Mouse (Mus musculus): ENCODE measurements around the gene Wdr66.
"Not testable (repeated sequence)": the region's sequence is repeated elsewhere in the genome, so short reads cannot be mapped to it uniquely, and the experiment has no call there.

Gene Wdr66

GRCm38 (mm10) chr5:123251834-123252233 lies at the start of gene Wdr66:
Gene Wdr66 (plus strand): TSS chr5:123252102.
- DNase-seq (ENCODE audit: low read depth, low spot score), result peak; percentile 48
- H3K36me3 ChIP-seq (ENCODE audit: control insufficient read depth, insufficient read depth, low read length, poor library complexity, severe bottlenecking), result no peaks in the 10 kb centered on the region
- no peaks in the 10 kb centered on the region for H3K27me3 ChIP-seq (ENCODE audit: control insufficient read depth, insufficient read depth, low read length, poor library complexity, severe bottlenecking)

DNA sequence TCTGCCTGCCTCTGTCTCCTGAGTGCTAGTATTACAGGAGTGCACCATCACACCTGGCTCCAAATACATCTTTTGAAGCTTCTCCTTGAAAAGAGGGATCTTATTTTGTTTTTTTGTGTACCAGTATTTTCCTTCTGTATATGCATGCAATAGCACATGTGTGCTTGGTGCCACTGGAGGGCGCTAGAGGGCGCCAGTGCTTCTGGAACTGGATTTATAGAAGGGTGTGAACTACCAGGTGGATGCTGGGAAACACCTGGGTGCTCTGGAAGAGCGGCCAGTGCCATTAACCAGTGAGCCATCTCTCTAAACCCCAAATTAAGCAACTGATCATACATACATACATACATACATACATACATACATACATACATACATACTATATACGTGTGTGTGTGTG lies 49.1 kb upstream of the Wdr66 start:
- H3K27me3 ChIP-seq (ENCODE audit: control insufficient read depth, insufficient read depth, low read length, poor library complexity, severe bottlenecking); DNase-seq (ENCODE audit: low read depth, low spot score); H3K36me3 ChIP-seq (ENCODE audit: control insufficient read depth, insufficient read depth, low read length, poor library complexity, severe bottlenecking): not testable (repeated sequence)

DNA sequence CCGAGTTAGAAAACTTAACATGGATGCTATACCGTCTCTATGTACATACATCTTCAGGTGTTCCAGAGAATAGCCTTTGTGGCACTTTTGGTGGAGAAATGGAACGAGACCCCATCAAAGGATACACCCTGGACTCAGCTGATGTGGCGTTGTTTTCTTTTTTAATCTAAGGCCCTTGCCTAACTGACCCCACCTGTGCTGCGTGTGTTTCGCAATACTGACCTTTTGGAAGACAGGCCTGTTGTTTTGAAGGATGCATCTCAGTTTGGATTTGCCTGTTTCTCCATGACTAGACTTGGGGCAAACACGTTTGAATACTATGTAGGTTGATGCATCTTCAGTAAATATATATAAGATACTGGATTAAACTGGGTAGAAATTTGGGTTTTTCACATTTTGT lies 48.3 kb upstream of the Wdr66 start:
- not testable (repeated sequence) for H3K27me3 ChIP-seq (ENCODE audit: control insufficient read depth, insufficient read depth, low read length, poor library complexity, severe bottlenecking); H3K36me3 ChIP-seq (ENCODE audit: control insufficient read depth, insufficient read depth, low read length, poor library complexity, severe bottlenecking); DNase-seq (ENCODE audit: low read depth, low spot score)

GRCm38 (mm10) chr5:123222346-123223050 lies 29.4 kb upstream of the Wdr66 start:
- H3K27me3 ChIP-seq (ENCODE audit: control insufficient read depth, insufficient read depth, low read length, poor library complexity, severe bottlenecking); DNase-seq (ENCODE audit: low read depth, low spot score); H3K36me3 ChIP-seq (ENCODE audit: control insufficient read depth, insufficient read depth, low read length, poor library complexity, severe bottlenecking): not testable (repeated sequence)

DNA sequence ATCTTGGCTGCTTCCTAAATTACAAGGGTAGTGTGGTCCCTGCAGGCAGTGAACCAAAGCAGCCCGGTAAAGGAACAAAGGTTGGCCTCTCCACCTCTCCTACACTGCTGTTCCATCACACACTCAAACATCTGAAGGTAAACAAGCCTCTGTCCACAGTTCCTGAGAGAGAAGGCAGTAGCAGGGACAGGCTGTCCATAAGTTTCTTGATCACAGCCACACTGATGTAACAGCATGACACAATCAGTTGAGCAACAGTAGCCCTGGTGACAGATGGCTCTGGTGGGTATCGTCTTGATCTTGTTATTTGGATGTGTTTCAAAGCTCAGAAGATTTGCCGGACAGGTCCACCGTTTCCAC lies 28.9 kb upstream of the Wdr66 start:
- H3K27me3 ChIP-seq (ENCODE audit: control insufficient read depth, insufficient read depth, low read length, poor library complexity, severe bottlenecking), result 0 out of 2 replicates have a peak, but pooled peaks cover 2% of the 10 kb centered on the region
- no peak for DNase-seq (ENCODE audit: low read depth, low spot score)
- H3K36me3 ChIP-seq (ENCODE audit: control insufficient read depth, insufficient read depth, low read length, poor library complexity, severe bottlenecking), result no peaks in the 10 kb centered on the region

GRCm38 (mm10) chr5:123223861-123224260 lies 28.0 kb upstream of the Wdr66 start:
- not testable (repeated sequence) for H3K36me3 ChIP-seq (ENCODE audit: control insufficient read depth, insufficient read depth, low read length, poor library complexity, severe bottlenecking); H3K27me3 ChIP-seq (ENCODE audit: control insufficient read depth, insufficient read depth, low read length, poor library complexity, severe bottlenecking); DNase-seq (ENCODE audit: low read depth, low spot score)

DNA sequence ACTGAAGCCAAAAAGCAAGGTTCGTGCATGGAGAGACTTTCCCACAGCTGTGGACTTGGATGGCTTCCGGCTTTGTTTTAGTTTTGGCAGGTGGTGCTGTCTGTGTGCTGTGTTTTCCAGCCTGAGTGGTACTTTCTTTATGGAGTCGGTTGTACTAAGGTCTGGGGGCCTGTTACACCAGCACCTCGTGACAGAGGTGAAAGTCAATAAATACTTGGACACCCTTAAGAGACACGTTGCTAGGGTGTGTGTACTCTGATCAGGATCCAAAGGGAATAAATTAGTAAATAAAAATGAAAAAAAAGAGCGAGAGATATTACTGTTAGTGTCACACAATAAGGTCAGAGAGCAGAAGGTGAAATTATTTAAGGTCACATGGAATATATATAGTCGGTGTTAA lies 25.1 kb upstream of the Wdr66 start:
- H3K36me3 ChIP-seq (ENCODE audit: control insufficient read depth, insufficient read depth, low read length, poor library complexity, severe bottlenecking), result no peaks in the 10 kb centered on the region
- DNase-seq (ENCODE audit: low read depth, low spot score), result no peak
- H3K27me3 ChIP-seq (ENCODE audit: control insufficient read depth, insufficient read depth, low read length, poor library complexity, severe bottlenecking), result 0 out of 2 replicates have a peak, but pooled peaks cover 2% of the 10 kb centered on the region

DNA sequence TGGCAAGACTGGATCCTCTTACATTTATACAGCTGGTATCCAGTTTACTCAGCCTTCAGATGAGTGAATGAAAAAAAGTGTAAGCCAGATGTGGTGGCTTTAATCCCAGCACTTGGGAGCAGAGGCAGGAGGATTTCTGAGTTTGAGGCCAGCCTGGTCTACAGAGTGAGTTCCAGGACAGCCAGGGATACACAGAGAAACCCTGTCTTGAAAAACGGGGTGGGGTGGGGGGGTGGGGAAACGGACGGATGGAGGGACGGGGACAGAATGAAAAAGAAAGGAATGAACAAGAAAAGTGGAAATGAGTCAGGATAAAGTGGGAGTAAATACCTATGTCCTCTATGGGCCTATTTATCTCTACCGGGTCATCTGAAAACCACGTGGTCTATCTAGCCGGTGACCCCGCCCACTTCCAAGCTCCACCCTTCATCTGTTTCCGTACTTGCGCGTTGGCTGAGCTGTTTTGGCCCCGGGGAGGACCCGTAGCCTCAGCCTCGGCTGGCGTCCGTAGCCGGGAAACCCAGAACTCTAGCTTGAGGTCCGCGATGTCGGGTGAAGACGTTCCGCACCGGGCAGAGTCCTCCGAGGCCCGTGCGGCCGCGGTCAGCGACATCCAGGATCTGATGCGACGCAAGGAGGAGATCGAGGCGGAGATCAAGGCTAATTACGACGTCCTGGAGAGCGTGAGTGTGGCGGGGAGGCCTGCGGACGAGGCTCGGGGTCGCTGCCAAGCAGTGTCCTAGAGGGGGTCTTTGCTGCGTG lies 24.0 kb upstream of the Wdr66 start:
- DNase-seq (ENCODE audit: low read depth, low spot score), result peak; percentile 95
- H3K27me3 ChIP-seq (ENCODE audit: control insufficient read depth, insufficient read depth, low read length, poor library complexity, severe bottlenecking), result 0 out of 2 replicates have a peak, but pooled peaks cover 2% of the 10 kb centered on the region
- no peaks in the 10 kb centered on the region for H3K36me3 ChIP-seq (ENCODE audit: control insufficient read depth, insufficient read depth, low read length, poor library complexity, severe bottlenecking)

GRCm38 (mm10) chr5:123228524-123228922 lies 23.4 kb upstream of the Wdr66 start:
- Histone ChIP-seq H3K36me3 (ENCODE audit: control insufficient read depth, insufficient read depth, low read length, poor library complexity, severe bottlenecking) (no peaks in the 10 kb centered on the region), H3K27me3 (ENCODE audit: control insufficient read depth, insufficient read depth, low read length, poor library complexity, severe bottlenecking) (0 out of 2 replicates have a peak, but pooled peaks cover 2% of the 10 kb centered on the region)
- DNase-seq (ENCODE audit: low read depth, low spot score), result no peak

DNA sequence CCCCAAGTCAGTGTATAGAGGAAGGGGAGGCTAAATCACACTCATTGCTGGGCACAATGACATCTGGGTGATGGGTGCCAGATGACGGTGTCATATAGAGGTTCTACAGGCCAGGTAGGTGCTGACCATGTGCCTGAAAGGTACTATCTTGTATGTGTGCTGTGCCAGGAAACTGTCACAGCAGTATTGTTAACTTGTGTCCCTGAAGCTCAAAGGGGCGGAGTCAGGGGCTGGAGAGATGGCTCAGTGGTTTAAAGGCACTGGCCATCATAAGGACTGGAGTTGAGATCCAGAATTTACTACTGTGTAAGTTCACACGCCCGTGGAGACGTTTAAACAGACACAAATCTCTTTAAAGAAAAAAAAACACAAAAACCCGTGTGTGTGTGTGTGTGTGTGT lies 22.6 kb upstream of the Wdr66 start:
- Histone ChIP-seq H3K36me3 (ENCODE audit: control insufficient read depth, insufficient read depth, low read length, poor library complexity, severe bottlenecking) (no peaks in the 10 kb centered on the region), H3K27me3 (ENCODE audit: control insufficient read depth, insufficient read depth, low read length, poor library complexity, severe bottlenecking) (0 out of 2 replicates have a peak, but pooled peaks cover 2% of the 10 kb centered on the region)
- DNase-seq (ENCODE audit: low read depth, low spot score), result no peak

DNA sequence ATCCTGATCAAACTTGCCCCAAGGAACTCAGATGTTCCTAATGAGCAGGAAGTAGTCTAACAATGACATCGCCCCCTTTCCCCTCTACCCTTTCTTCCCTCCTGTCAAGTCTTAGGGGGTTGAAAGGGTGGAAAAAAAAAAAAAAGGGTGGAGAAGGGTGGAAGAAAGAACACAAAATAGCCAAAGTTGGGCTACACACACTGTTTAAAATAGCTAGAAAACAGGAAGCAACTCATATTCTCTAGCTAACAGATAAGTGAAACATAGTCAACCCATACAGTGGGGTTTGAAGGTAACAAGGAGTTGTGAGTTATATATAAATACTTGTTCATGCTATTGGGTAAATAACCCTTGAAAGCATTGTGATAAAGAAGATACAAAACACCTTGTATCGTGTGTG lies 19.7 kb upstream of the Wdr66 start:
- Histone ChIP-seq H3K27me3 (ENCODE audit: control insufficient read depth, insufficient read depth, low read length, poor library complexity, severe bottlenecking) (0 out of 2 replicates have a peak, but pooled peaks cover 2% of the 10 kb centered on the region), H3K36me3 (ENCODE audit: control insufficient read depth, insufficient read depth, low read length, poor library complexity, severe bottlenecking) (peaks cover 4% of the 10 kb centered on the region; the same call in 1 of the 2 replicates)
- DNase-seq (ENCODE audit: low read depth, low spot score), result no peak

- no peaks in the 10 kb centered on the region for H3K27me3 ChIP-seq (ENCODE audit: control insufficient read depth, insufficient read depth, low read length, poor library complexity, severe bottlenecking)
- DNase-seq (ENCODE audit: low read depth, low spot score), result peak; percentile 84
- peaks cover 10% of the 10 kb centered on the region; the same call in 1 of the 2 replicates for H3K36me3 ChIP-seq (ENCODE audit: control insufficient read depth, insufficient read depth, low read length, poor library complexity, severe bottlenecking)
These were observed 16.2 kb upstream of the Wdr66 start for GRCm38 (mm10) chr5:123235731-123236130.

DNA sequence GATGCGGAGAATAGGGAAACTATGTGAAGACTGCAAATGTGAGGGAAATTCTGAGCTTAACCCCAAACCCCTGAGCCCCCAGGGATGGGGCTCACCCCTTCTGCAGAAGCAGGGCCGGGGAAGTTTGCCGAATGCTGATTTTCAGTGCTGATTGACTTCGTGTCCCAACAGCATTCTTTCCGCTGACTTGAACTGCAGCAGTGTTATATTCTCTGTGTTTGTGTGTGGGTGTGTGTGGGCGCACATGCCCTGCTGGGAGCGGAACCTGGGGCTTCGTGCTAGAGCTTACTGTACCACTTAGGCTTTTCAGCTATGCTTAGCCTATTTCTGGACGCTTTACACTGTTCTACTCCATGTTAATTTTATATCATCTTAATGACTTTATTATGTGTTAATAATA lies 15.5 kb upstream of the Wdr66 start:
- Histone ChIP-seq H3K27me3 (ENCODE audit: control insufficient read depth, insufficient read depth, low read length, poor library complexity, severe bottlenecking) (no peaks in the 10 kb centered on the region), H3K36me3 (ENCODE audit: control insufficient read depth, insufficient read depth, low read length, poor library complexity, severe bottlenecking) (peaks cover 13% of the 10 kb centered on the region; the same call in 1 of the 2 replicates)
- DNase-seq (ENCODE audit: low read depth, low spot score), result no peak

GRCm38 (mm10) chr5:123239501-123239900 lies 12.4 kb upstream of the Wdr66 start:
- DNase-seq (ENCODE audit: low read depth, low spot score), result no peak
- H3K27me3 ChIP-seq (ENCODE audit: control insufficient read depth, insufficient read depth, low read length, poor library complexity, severe bottlenecking), result no peaks in the 10 kb centered on the region
- H3K36me3 ChIP-seq (ENCODE audit: control insufficient read depth, insufficient read depth, low read length, poor library complexity, severe bottlenecking), result peaks cover 12% of the 10 kb centered on the region; the same call in 1 of the 2 replicates

DNA sequence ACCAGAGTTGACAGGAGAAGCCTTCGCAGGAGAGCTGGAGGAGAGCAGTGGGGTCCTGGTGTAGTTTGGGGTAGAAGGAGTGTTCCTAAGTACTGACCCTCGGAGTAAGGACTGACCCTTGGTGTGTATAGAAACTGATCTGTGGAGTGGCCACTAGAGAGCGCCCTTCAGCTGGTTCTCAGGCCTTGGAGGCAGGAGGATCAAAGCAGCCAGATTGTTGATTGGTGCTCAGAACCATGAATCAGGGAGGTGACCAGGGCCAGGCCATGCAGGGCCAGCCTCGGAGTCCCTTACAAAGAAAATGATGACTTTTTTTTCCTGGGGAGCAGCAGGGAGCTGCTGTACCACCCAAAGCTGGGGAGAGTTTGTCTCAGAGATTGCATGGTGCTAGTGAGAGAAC lies 6.4 kb upstream of the Wdr66 start:
- 0 out of 2 replicates have a peak, but pooled peaks cover 3% of the 10 kb centered on the region for H3K36me3 ChIP-seq (ENCODE audit: control insufficient read depth, insufficient read depth, low read length, poor library complexity, severe bottlenecking)
- H3K27me3 ChIP-seq (ENCODE audit: control insufficient read depth, insufficient read depth, low read length, poor library complexity, severe bottlenecking), result no peaks in the 10 kb centered on the region
- DNase-seq (ENCODE audit: low read depth, low spot score), result peak; percentile 63
